Mouse (Mus musculus): Measurements from ENCODE around the gene Zbed5.
A peak's percentile ranks its signal among the peaks of the same experiment; 100 is the strongest.

DNA sequence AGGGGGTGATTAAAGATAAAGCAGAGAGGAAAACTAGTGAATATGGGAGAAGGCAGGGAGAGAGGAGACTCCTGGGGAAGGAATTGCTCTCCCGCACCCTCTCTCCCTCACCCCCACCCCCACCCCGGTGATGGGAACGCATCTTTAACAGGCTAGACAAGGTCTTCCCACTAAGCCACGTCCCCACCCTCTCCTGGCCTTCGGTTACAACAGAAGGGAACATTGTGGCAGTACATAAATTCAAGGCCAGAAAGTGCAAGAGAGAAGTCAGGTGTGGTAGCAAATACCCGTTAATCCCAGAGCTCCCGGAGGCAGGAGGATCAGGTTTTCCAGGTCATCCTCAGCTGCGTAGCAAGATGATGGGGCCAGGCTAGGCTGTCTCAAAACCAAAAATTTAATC is 23.8 kb downstream of the Zbed5 start:
- TF ChIP-seq CTCF (IDR thresholded peaks at IDR 0.05; ENCODE audit: low read depth, low read length) (no peak), POLR2A (IDR thresholded peaks at IDR 0.05; ENCODE audit: insufficient read depth, low read length) (peak; percentile 4), EP300 (IDR thresholded peaks at IDR 0.05; ENCODE audit: insufficient read depth, low read depth, low read length) (peak; percentile 57; the same call in 1 of the 2 replicates)
